Mouse (Mus musculus) retina, postnatal 1 day (tissue): ENCODE measurements around the gene Dcps.

Experiments used
- DNase-seq: peaks from one replicate; pipeline ENCODE4 v3.0.0-alpha.2; 2012

Gene Dcps

GRCm38 (mm10) chr9:35105884-35106880 is 69.7 kb downstream of the Dcps start:
- no peak for DNase-seq

DNA sequence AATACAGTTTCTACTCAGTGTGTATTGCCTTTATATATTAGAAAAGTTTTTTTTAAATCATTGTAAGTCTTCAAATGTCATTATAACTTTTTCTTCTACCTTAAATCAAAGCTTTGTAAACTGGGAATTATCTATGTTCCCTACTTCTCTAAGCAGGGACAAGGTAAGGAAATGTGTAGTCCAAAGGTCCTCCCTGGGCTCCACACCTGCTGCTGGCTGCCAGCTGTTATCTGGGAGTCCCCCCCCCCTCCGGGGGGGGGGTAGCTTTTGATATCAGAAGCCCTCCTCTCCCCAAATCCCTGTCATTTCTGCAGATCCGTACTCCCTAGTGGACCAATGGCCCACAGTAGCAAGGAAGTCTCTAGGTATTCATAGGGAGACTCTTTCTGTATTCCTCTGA is 70.4 kb downstream of the Dcps start:
- DNase-seq = no peak

DNA sequence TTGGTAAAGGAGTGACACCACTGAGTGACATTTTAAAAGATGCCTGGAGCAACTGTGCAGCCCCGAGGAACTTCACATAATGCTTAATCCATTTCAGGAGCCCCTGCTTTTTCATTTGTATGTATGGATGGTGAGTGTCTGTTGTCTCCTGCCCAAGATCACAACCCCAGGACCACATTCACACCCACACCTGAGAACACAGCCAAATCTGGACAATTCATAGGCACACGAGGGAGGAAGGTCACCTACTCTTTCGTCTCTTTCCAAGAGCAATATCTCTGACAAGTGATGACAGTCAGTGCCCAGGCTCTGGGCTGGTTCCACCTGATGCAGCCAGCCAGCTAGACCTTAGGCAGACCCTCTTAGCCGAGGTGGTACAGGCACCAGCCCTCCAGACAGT is 71.2 kb downstream of the Dcps start:
- DNase-seq = no peak

- no peak for DNase-seq
Observed at GRCm38 (mm10) chr9:35098762-35099161, 77.1 kb downstream of the Dcps start.

DNA sequence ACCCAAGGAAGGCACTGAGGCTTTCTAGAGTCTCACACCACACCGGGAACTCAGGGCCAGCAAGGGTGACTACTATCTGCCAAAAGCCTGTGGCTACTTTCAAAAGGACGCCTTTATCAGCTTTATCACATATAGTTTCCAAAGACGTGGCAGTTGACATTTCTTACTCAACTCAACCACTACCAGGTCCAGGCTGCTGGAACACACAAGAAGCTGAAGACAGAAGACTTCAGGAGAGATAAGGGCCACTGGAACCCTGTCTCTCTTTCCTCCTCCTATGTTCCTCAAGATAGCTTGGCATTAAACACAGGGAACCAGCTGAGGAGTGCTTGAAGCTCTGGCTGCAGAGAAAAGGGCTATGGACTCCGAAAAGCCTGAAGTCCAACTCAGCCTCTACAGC is 78.0 kb downstream of the Dcps start:
- no peak for DNase-seq

- no peak for DNase-seq
Observed at GRCm38 (mm10) chr9:35095726-35096125, 80.1 kb downstream of the Dcps start.

- DNase-seq = no peak
Observed at GRCm38 (mm10) chr9:35093350-35093749, 82.5 kb downstream of the Dcps start.

GRCm38 (mm10) chr9:35092904-35093303 is 83.0 kb downstream of the Dcps start:
- no peak for DNase-seq
